Mouse (Mus musculus) urinary bladder, adult 2 months (tissue): ENCODE measurements around the gene Lpin1. TPM values are rescaled to one million over a fixed set of nuclear protein-coding genes. Genes with fewer than 3 reads are reported as not detected.
A peak's percentile ranks its signal among the peaks of the same experiment; 100 is the strongest.

Source experiments
- DNase-seq: peaks from one replicate; pipeline ENCODE4 v3.0.0; 2022; ENCODE audit warnings: low spot score
- polyA plus RNA-seq: library from polyadenylated mRNA; depleted of rRNA; stranded (reverse); fragments of >200 nt; gene quantifications from 2 replicates; pipeline ENCODE4 v1.2.3, GENCODE M21; 2012

Gene Lpin1
- polyA plus RNA-seq, 1 experiment = 12.3 TPM

GRCm38 (mm10) chr12:16571278-16571677, 39.5 kb downstream of the Lpin1 start:
- no peak for DNase-seq

GRCm38 (mm10) chr12:16570371-16571060, 40.2 kb downstream of the Lpin1 start:
- no peak for DNase-seq

GRCm38 (mm10) chr12:16568936-16569650, 41.7 kb downstream of the Lpin1 start:
- no peak for DNase-seq

- no peak for DNase-seq
These were observed 42.3 kb downstream of the Lpin1 start for GRCm38 (mm10) chr12:16568496-16568895.

GRCm38 (mm10) chr12:16568090-16568489, 42.7 kb downstream of the Lpin1 start:
- DNase-seq = no peak

GRCm38 (mm10) chr12:16563427-16563826, 47.3 kb downstream of the Lpin1 start:
- DNase-seq = no peak

- DNase-seq = no peak
These were observed 48.1 kb downstream of the Lpin1 start for GRCm38 (mm10) chr12:16562647-16563046.

GRCm38 (mm10) chr12:16562181-16562580, 48.6 kb downstream of the Lpin1 start:
- no peak for DNase-seq

GRCm38 (mm10) chr12:16557271-16557670, 53.5 kb downstream of the Lpin1 start:
- DNase-seq = no peak

- DNase-seq = no peak
These were observed 56.6 kb downstream of the Lpin1 start for GRCm38 (mm10) chr12:16554171-16554570.

GRCm38 (mm10) chr12:16552108-16552771, 58.5 kb downstream of the Lpin1 start:
- no peak for DNase-seq

- no peak for DNase-seq
These were observed 59.7 kb downstream of the Lpin1 start for GRCm38 (mm10) chr12:16550983-16551454.

- no peak for DNase-seq
These were observed 61.9 kb downstream of the Lpin1 start for GRCm38 (mm10) chr12:16548824-16549375.

GRCm38 (mm10) chr12:16541606-16542005, 69.2 kb downstream of the Lpin1 start:
- no peak for DNase-seq

- DNase-seq = no peak
These were observed 70.1 kb downstream of the Lpin1 start for GRCm38 (mm10) chr12:16540712-16541111.

- DNase-seq = no peak
These were observed 70.7 kb downstream of the Lpin1 start for GRCm38 (mm10) chr12:16539965-16540661.

GRCm38 (mm10) chr12:16533331-16533828, 77.4 kb downstream of the Lpin1 start:
- DNase-seq = peak; percentile 28

- DNase-seq = no peak
These were observed 77.9 kb downstream of the Lpin1 start for GRCm38 (mm10) chr12:16532860-16533230.

- DNase-seq = no peak
These were observed 78.6 kb downstream of the Lpin1 start for GRCm38 (mm10) chr12:16531956-16532859.

- DNase-seq = no peak
These were observed 82.1 kb downstream of the Lpin1 start for GRCm38 (mm10) chr12:16528650-16529049.
